Mouse (Mus musculus) liver, embryonic 14.5 days (tissue): ENCODE data around the gene Chp1.

Source experiments
- CTCF ChIP-seq: IDR thresholded peaks from 2 replicates; pipeline ENCODE4 v1.5.1; 2016; ENCODE audit warnings: antibody characterized with exemption, low read depth, control low read depth
- EP300 ChIP-seq: IDR thresholded peaks from 2 replicates; pipeline ENCODE4 v1.6.1; 2016; ENCODE audit warnings: antibody characterized with exemption, low read depth

GRCm38 (mm10) chr2:119572471-119572870 lies 25.0 kb downstream of the Chp1 start:
- TF ChIP-seq CTCF = no peak
- TF ChIP-seq EP300 = no peak
